In the genomic region with DNA sequence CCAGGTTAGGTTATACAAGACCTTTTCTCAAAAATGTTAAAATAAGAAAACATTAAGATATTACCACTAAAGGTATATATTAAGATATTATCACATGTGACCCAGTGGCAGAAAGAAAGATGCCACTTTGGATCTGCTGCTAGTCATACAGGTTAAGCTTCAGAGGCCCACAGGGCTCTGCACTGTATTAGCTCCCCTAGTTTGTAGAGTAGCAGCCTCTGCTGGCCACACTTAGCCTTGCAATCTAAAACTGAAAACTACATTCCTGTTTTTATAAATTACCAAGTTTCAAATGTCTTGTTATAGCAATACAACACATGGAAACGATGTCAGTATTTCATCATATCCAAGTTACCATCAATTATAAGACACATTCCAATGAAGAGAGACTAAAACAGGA, we compare ENCODE assay signal across 7 mouse cellular contexts. TPM values are rescaled to one million over a fixed set of nuclear protein-coding genes. Genes with fewer than 3 reads are reported as not detected.
DNase-seq lines count a peak whose midpoint lies in the region; ATAC-seq and TF ChIP-seq lines count a peak whose summit lies in the region.

No protein-coding gene starts in this region.

- peak; percentile 67; the same call in 1 of the 2 replicates for ATAC-seq in hindbrain, postnatal 0 days
- peak; percentile 51; the same call in 1 of the 2 replicates for ATAC-seq in liver, embryonic 13.5 days (ENCODE audit: low read depth)

- H3K27ac ChIP-seq in MEL (ENCODE audit: control insufficient read depth, low read depth, low read length): no peak overlapping the region
- H3K27ac ChIP-seq in hindbrain, postnatal 0 days: no peak overlapping the region
- H3K27ac ChIP-seq in liver, embryonic 13.5 days: no peak overlapping the region

- no peak overlapping the region for H3K4me3 ChIP-seq in MEL (ENCODE audit: control insufficient read depth in 1 of 2, insufficient read depth in 1 of 2, low read depth in 2 of 2, low read length in 2 of 2)
- H3K4me3 ChIP-seq in hindbrain, postnatal 0 days (ENCODE audit: low read length): no peak overlapping the region
- no peak overlapping the region for H3K4me3 ChIP-seq in liver, embryonic 13.5 days (replicated peaks)

- no peak for TF ChIP-seq EP300 in MEL (IDR thresholded peaks at IDR 0.05; ENCODE audit: low read depth in 1 of 2, low read length in 2 of 2)

- H3K9me3 ChIP-seq in MEL (replicated peaks; ENCODE audit: insufficient read depth, low read length): no peaks in the 10 kb centered on the region
- H3K9me3 ChIP-seq in hindbrain, postnatal 0 days (ENCODE audit: low read length): no peaks in the 10 kb centered on the region
- H3K9me3 ChIP-seq in liver, embryonic 13.5 days (replicated peaks): no peaks in the 10 kb centered on the region

- H3K36me3 ChIP-seq in MEL (ENCODE audit: control insufficient read depth in 1 of 2, insufficient read depth in 2 of 2, low read length in 2 of 2): peaks cover 0 to 2% of the 10 kb centered on the region in 2 experiments; a peak in 2 of 4 replicates
- 0 out of 2 replicates have a peak, but pooled peaks cover 3% of the 10 kb centered on the region for H3K36me3 ChIP-seq in hindbrain, postnatal 0 days (ENCODE audit: insufficient read depth, low read length)
- peaks cover 5% of the 10 kb centered on the region for H3K36me3 ChIP-seq in liver, embryonic 13.5 days

- no peak for TF ChIP-seq POLR2A in MEL (IDR thresholded peaks at IDR 0.05; ENCODE audit: control insufficient read depth in 1 of 2, insufficient read depth in 1 of 2, low read depth in 1 of 2, low read length in 2 of 2, poor library complexity in 1 of 2)

- no peaks in the 10 kb centered on the region for H3K79me2 ChIP-seq in MEL (ENCODE audit: control insufficient read depth, insufficient read depth, low read length, poor library complexity)

- H3K4me1 ChIP-seq in MEL (ENCODE audit: control insufficient read depth in 1 of 2, insufficient read depth in 2 of 2, low read length in 2 of 2): no peaks in the 10 kb centered on the region
- no peaks in the 10 kb centered on the region for H3K4me1 ChIP-seq in hindbrain, postnatal 0 days (ENCODE audit: insufficient read depth, low read length)
- no peaks in the 10 kb centered on the region for H3K4me1 ChIP-seq in liver, embryonic 13.5 days (replicated peaks)

- no peak overlapping the region for H3K4me2 ChIP-seq in hindbrain, postnatal 0 days (ENCODE audit: low read depth, low read length)
- no peak overlapping the region for H3K4me2 ChIP-seq in liver, embryonic 13.5 days

- WGBS in hindbrain, postnatal 0 days: 69% methylated on average over 1 of the region's 1 CpGs
- WGBS in liver, embryonic 13.5 days (ENCODE audit: insufficient replicate concordance): 54% methylated on average over 1 of the region's 1 CpGs

- H3K9ac ChIP-seq in MEL (ENCODE audit: control insufficient read depth, low read depth, low read length, poor library complexity, severe bottlenecking): no peak overlapping the region
- no peak overlapping the region for H3K9ac ChIP-seq in hindbrain, postnatal 0 days (replicated peaks; ENCODE audit: low read length)
- H3K9ac ChIP-seq in liver, embryonic 13.5 days: no peak overlapping the region

- TF ChIP-seq RAD21 in MEL (IDR thresholded peaks at IDR 0.05; ENCODE audit: low read depth, low read length): peak; percentile 75

- peak; percentile 48 for DNase-seq in layer of hippocampus, adult 11-12 months (ENCODE audit: low spot score)
- no peak for DNase-seq in layer of hippocampus, adult 9-11 months
- peak; percentile 63 for DNase-seq in MEL (ENCODE audit: low read depth, low spot score)
- peak; percentile 44 to 55 for DNase-seq in cerebellum, postnatal 10 days
- peak; percentile 63 for DNase-seq in hindbrain, postnatal 0 days (ENCODE audit: low spot score)
- no peak for DNase-seq in liver, embryonic 13.5 days
- DNase-seq in retina, postnatal 7 days (ENCODE audit: low read depth, low spot score): peak; percentile 28

- peak; percentile 59 to 85 (median 81) for TF ChIP-seq CTCF in MEL (IDR thresholded peaks at IDR 0.05 in 2 of 3, conservative IDR thresholded peaks at IDR 0.05 in 1 of 3; ENCODE audit: control insufficient read depth in 1 of 3, insufficient read depth in 1 of 3, low read depth in 2 of 3, low read length in 3 of 3, poor library complexity in 1 of 3, severe bottlenecking in 1 of 3)
- peak; percentile 82 for TF ChIP-seq CTCF in hindbrain, postnatal 0 days (IDR thresholded peaks at IDR 0.05; ENCODE audit: low read depth)

- no peaks in the 10 kb centered on the region for H3K27me3 ChIP-seq in MEL (ENCODE audit: control insufficient read depth in 1 of 2, insufficient read depth in 2 of 2, low read length in 2 of 2)
- H3K27me3 ChIP-seq in hindbrain, postnatal 0 days (ENCODE audit: insufficient read depth, low read length): no peaks in the 10 kb centered on the region
- no peaks in the 10 kb centered on the region for H3K27me3 ChIP-seq in liver, embryonic 13.5 days

TF ChIP-seq in MEL, 35 proteins besides CTCF, POLR2A, EP300 and RAD21:
- TF ChIP-seq RCOR1 (IDR thresholded peaks at IDR 0.05; ENCODE audit: low read depth, low read length) (no peak), TAL1 (IDR thresholded peaks at IDR 0.05; ENCODE audit: low read length) (no peak), ZC3H11A (IDR thresholded peaks at IDR 0.05; ENCODE audit: low read depth, low read length) (peak; percentile 71), ZKSCAN1 (IDR thresholded peaks at IDR 0.05; ENCODE audit: low read depth, low read length) (no peak), GATA1 (IDR thresholded peaks at IDR 0.05; ENCODE audit: low read depth, low read length) (no peak), ZNF384 (IDR thresholded peaks at IDR 0.05; ENCODE audit: low read depth, low read length) (0 out of 2 replicates have a peak, but pooled peaks have one; percentile 12), USF2 (IDR thresholded peaks at IDR 0.05; ENCODE audit: borderline replicate concordance in 1 of 2, insufficient read depth in 1 of 2, low read depth in 1 of 2, low read length in 2 of 2) (no peak), SMC3 (IDR thresholded peaks at IDR 0.05; ENCODE audit: low read depth, low read length) (peak; percentile 88), BHLHE40 (IDR thresholded peaks at IDR 0.05; ENCODE audit: borderline replicate concordance, low read depth, low read length) (no peak)

RNA-seq across cellular contexts. Expression of a gene that starts 26.2 kb away (rescaled TPM):
- total RNA-seq in MEL (2012; rRNA removed): 6.1 and 7.0 TPM in 2 replicates
- 1 to 10 TPM in 1 of 2 experiments, not detected in 1; 8.8 TPM for polyA plus RNA-seq in MEL (2012; ENCODE audit: insufficient read depth in 1 of 2, insufficient read length in 2 of 2, low read depth in 1 of 2, low replicate concordance in 2 of 2, missing spikeins in 1 of 2)
- total RNA-seq in hindbrain, postnatal 0 days (2014; rRNA removed): 10.9 and 13.0 TPM in 2 replicates
- 11.5 and 11.6 TPM in 2 replicates for polyA plus RNA-seq in hindbrain, postnatal 0 days (2015; fragmentation: Nextera tagmentation; extraction: Ambion mirVana)
- 11.8 and 15.6 TPM in 2 replicates for polyA plus RNA-seq in liver, embryonic 13.5 days (2015; fragmentation: Nextera tagmentation; extraction: Ambion mirVana)

Comparison
In these comparisons a context has a peak if more than half of its experiments do, and no peak if none do; other contexts are left out.
1. DNase-seq: peak in layer of hippocampus, adult 11-12 months (single experiment), MEL (single experiment), cerebellum, postnatal 10 days (2 of 2), hindbrain, postnatal 0 days (single experiment) and retina, postnatal 7 days (single experiment); none in layer of hippocampus, adult 9-11 months (single experiment) and liver, embryonic 13.5 days (single experiment).